In the genomic region with DNA sequence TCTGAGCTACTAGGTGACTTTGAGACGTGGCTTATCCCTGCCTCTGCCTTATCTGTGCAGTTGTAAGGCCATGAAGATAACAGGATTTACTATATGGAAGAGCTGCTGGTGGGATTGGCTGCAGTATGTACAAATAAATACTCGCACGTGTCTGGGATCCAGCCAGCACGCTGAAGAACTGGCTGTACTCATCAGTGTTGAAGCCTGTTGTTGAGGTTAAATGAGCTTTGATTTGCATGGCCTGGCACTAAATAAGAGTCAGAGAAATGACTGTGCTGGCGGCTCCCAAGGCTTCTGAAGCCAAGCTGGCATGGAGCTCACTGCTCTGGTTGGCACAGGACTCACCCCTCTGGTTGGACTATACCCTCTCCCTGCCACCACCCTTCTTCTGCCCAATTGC, we compare ENCODE assay signal across 13 mouse cellular contexts. TPM values are rescaled to one million over a fixed set of nuclear protein-coding genes. Genes with fewer than 3 reads are reported as not detected.
DNase-seq lines count a peak whose midpoint lies in the region; ATAC-seq and TF ChIP-seq lines count a peak whose summit lies in the region.
"Had no signal": no experiment of that assay in that cellular context is flagged by ENCODE, and none has a peak within 500 bp of the region (broad histone marks: within the 10 kb centered on the region; RNA-seq: fewer than 3 reads in every experiment).

No protein-coding gene starts in this region.

- ATAC-seq in liver, postnatal 0 days, result peak; percentile 43
- ATAC-seq in liver, embryonic 12.5 days, result no peak
- no peak for ATAC-seq in activated CD4-positive, CD25-positive, alpha-beta regulatory T cell, adult 4 months
- ATAC-seq in hindbrain, embryonic 16.5 days, result no peak

- DNase-seq in gastrocnemius, adult 2 months, result peak; percentile 18
- no peak for DNase-seq in gastrocnemius, postnatal 10 days
- DNase-seq in liver, postnatal 0 days, result peak; percentile 41
- DNase-seq in adrenal gland, postnatal 25 days, result peak; percentile 46
- DNase-seq: gastrocnemius, postnatal 36 days had no signal

- TF ChIP-seq CTCF in gastrocnemius, adult 2 months (IDR thresholded peaks at IDR 0.05), result no peak
- no peak for TF ChIP-seq CTCF in liver, postnatal 0 days (IDR thresholded peaks at IDR 0.05; ENCODE audit: low read depth)
- TF ChIP-seq CTCF in small intestine, adult 2 months (IDR thresholded peaks at IDR 0.05; ENCODE audit: extremely low read depth, insufficient read length, insufficient replicate concordance, low read depth, low read length), result no peak

- H3K36me3 ChIP-seq in liver, postnatal 0 days (replicated peaks; ENCODE audit: insufficient read depth, low read length), result no peaks in the 10 kb centered on the region
- no peaks in the 10 kb centered on the region for H3K36me3 ChIP-seq in liver, embryonic 12.5 days
- no peaks in the 10 kb centered on the region for H3K36me3 ChIP-seq in small intestine, adult 2 months (ENCODE audit: control insufficient read depth, insufficient read depth, low read length)
- H3K36me3 ChIP-seq in hindbrain, embryonic 16.5 days (ENCODE audit: control insufficient read depth, insufficient read depth, low read length), result no peaks in the 10 kb centered on the region
- H3K36me3 ChIP-seq: embryonic facial prominence, embryonic 10.5 days had no signal

- no peaks in the 10 kb centered on the region for H3K4me1 ChIP-seq in liver, postnatal 0 days (ENCODE audit: insufficient read depth)
- no peaks in the 10 kb centered on the region for H3K4me1 ChIP-seq in liver, embryonic 12.5 days
- peaks cover 12% of the 10 kb centered on the region; the same call in 1 of the 2 replicates for H3K4me1 ChIP-seq in small intestine, adult 2 months (ENCODE audit: control insufficient read depth, insufficient read depth, insufficient read length, low read length)
- no peaks in the 10 kb centered on the region for H3K4me1 ChIP-seq in hindbrain, embryonic 16.5 days (ENCODE audit: control insufficient read depth, insufficient read depth, low read depth, low read length)
- H3K4me1 ChIP-seq: embryonic facial prominence, embryonic 10.5 days had no signal

- TF ChIP-seq POLR2A in small intestine, adult 2 months (IDR thresholded peaks at IDR 0.05; ENCODE audit: low read depth, low read length), result no peak

- no peak overlapping the region for H3K27ac ChIP-seq in gastrocnemius, adult 2 months
- H3K27ac ChIP-seq in liver, postnatal 0 days (ENCODE audit: low read depth), result no peak overlapping the region
- no peak overlapping the region for H3K27ac ChIP-seq in liver, embryonic 12.5 days
- peak overlapping the region; percentile 47; the same call in 1 of the 2 replicates for H3K27ac ChIP-seq in small intestine, adult 2 months (ENCODE audit: insufficient read depth, low read depth, low read length)
- H3K27ac ChIP-seq in hindbrain, embryonic 16.5 days (ENCODE audit: low read depth, low read length), result no peak overlapping the region
- H3K27ac ChIP-seq: embryonic facial prominence, embryonic 10.5 days had no signal

- no peak overlapping the region for H3K9ac ChIP-seq in liver, postnatal 0 days (replicated peaks)
- no peak overlapping the region for H3K9ac ChIP-seq in liver, embryonic 12.5 days
- no peak overlapping the region for H3K9ac ChIP-seq in hindbrain, embryonic 16.5 days (ENCODE audit: low read depth, low read length)

- no peak overlapping the region for H3K4me2 ChIP-seq in liver, postnatal 0 days (ENCODE audit: low read depth, low read length)
- no peak overlapping the region for H3K4me2 ChIP-seq in liver, embryonic 12.5 days
- H3K4me2 ChIP-seq in hindbrain, embryonic 16.5 days (ENCODE audit: low read length), result no peak overlapping the region
- H3K4me2 ChIP-seq: midbrain, embryonic 11.5 days had no signal

- no peak for TF ChIP-seq EP300 in liver, postnatal 0 days (IDR thresholded peaks at IDR 0.05; ENCODE audit: low read depth)

- no peak overlapping the region for H3K4me3 ChIP-seq in gastrocnemius, adult 2 months
- H3K4me3 ChIP-seq in liver, postnatal 0 days (ENCODE audit: low read depth, low read length), result no peak overlapping the region
- H3K4me3 ChIP-seq in liver, embryonic 12.5 days, result no peak overlapping the region
- no peak overlapping the region for H3K4me3 ChIP-seq in small intestine, adult 2 months (ENCODE audit: low read depth, low read length)
- H3K4me3 ChIP-seq in hindbrain, embryonic 16.5 days (ENCODE audit: low read length), result no peak overlapping the region
- H3K4me3 ChIP-seq: embryonic facial prominence, embryonic 10.5 days had no signal

- no peaks in the 10 kb centered on the region for H3K27me3 ChIP-seq in liver, postnatal 0 days (ENCODE audit: insufficient read depth, low read length)
- H3K27me3 ChIP-seq in liver, embryonic 12.5 days (replicated peaks), result no peaks in the 10 kb centered on the region
- H3K27me3 ChIP-seq in small intestine, adult 2 months (ENCODE audit: control insufficient read depth, insufficient read depth, low read length), result no peaks in the 10 kb centered on the region
- no peaks in the 10 kb centered on the region for H3K27me3 ChIP-seq in hindbrain, embryonic 16.5 days (replicated peaks; ENCODE audit: control insufficient read depth, insufficient read depth, low read length)

- 47% methylated on average over 5 of the region's 5 CpGs for WGBS in liver, postnatal 0 days (ENCODE audit: insufficient replicate concordance)
- 43% methylated on average over 5 of the region's 5 CpGs for WGBS in liver, embryonic 12.5 days (ENCODE audit: insufficient replicate concordance)
- WGBS in small intestine, adult 2 months, result 12% methylated on average over 5 of the region's 5 CpGs
- WGBS in hindbrain, embryonic 16.5 days, result 73% methylated on average over 5 of the region's 5 CpGs

- no peaks in the 10 kb centered on the region for H3K9me3 ChIP-seq in liver, postnatal 0 days (ENCODE audit: low read length)
- H3K9me3 ChIP-seq in liver, embryonic 12.5 days (replicated peaks), result no peaks in the 10 kb centered on the region
- no peaks in the 10 kb centered on the region for H3K9me3 ChIP-seq in hindbrain, embryonic 16.5 days (ENCODE audit: control insufficient read depth, low read length)
- H3K9me3 ChIP-seq: embryonic facial prominence, embryonic 10.5 days had no signal

- intact Hi-C loops in gastrocnemius, adult 2 months (cut with DNase I), result no loop called here

RNA-seq across cellular contexts. Expression of a gene that starts 25.5 kb away (rescaled TPM):
- not detected for total RNA-seq in gastrocnemius, adult 2 months (2021)
- total RNA-seq in gastrocnemius, postnatal 10 days (2021), result not detected
- 0.59 and 0.80 TPM in 2 replicates for polyA plus RNA-seq in liver, postnatal 0 days (2015; fragmentation: Nextera tagmentation; extraction: Ambion mirVana)
- polyA plus RNA-seq in liver, embryonic 12.5 days (2016; fragmentation: Nextera tagmentation; extraction: Ambion mirVana), result not detected in 2 replicates
- not detected in 2 replicates for total RNA-seq in adrenal gland, postnatal 25 days (2021)
- not detected in 2 replicates for polyA plus RNA-seq in small intestine, adult 2 months (2012; rRNA removed)
- polyA plus RNA-seq in activated CD4-positive, CD25-positive, alpha-beta regulatory T cell, adult 4 months (2017; shearing (Covaris generic)), result not detected
- polyA plus RNA-seq in hindbrain, embryonic 16.5 days (2015; fragmentation: Nextera tagmentation; extraction: Ambion mirVana), result not detected in 2 replicates
- total RNA-seq: gastrocnemius, postnatal 36 days had no signal
- polyA plus RNA-seq: embryonic facial prominence, embryonic 10.5 days; intestine, embryonic 14.5 days; limb, embryonic 14.5 days; midbrain, embryonic 11.5 days had no signal

RNA-seq across cellular contexts. Expression of a gene that starts 26.2 kb away (rescaled TPM):
- total RNA-seq in gastrocnemius, adult 2 months (2021), result not detected
- not detected for total RNA-seq in gastrocnemius, postnatal 10 days (2021)
- not detected in 2 replicates for polyA plus RNA-seq in liver, postnatal 0 days (2015; fragmentation: Nextera tagmentation; extraction: Ambion mirVana)
- polyA plus RNA-seq in liver, embryonic 12.5 days (2016; fragmentation: Nextera tagmentation; extraction: Ambion mirVana), result not detected in 2 replicates
- not detected in 2 replicates for total RNA-seq in adrenal gland, postnatal 25 days (2021)
- polyA plus RNA-seq in small intestine, adult 2 months (2012; rRNA removed), result not detected in 2 replicates
- not detected for polyA plus RNA-seq in activated CD4-positive, CD25-positive, alpha-beta regulatory T cell, adult 4 months (2017; shearing (Covaris generic))
- 0.66 and 0.75 TPM in 2 replicates for polyA plus RNA-seq in hindbrain, embryonic 16.5 days (2015; fragmentation: Nextera tagmentation; extraction: Ambion mirVana)
- total RNA-seq: gastrocnemius, postnatal 36 days had no signal
- polyA plus RNA-seq: intestine, embryonic 14.5 days had no signal

RNA-seq across cellular contexts. Expression of a gene that starts 51.9 kb away (rescaled TPM):
- total RNA-seq in gastrocnemius, adult 2 months (2021), result not detected
- total RNA-seq in gastrocnemius, postnatal 10 days (2021), result not detected
- 5.4 and 5.6 TPM in 2 replicates for polyA plus RNA-seq in liver, postnatal 0 days (2015; fragmentation: Nextera tagmentation; extraction: Ambion mirVana)
- not detected in 2 replicates for polyA plus RNA-seq in liver, embryonic 12.5 days (2016; fragmentation: Nextera tagmentation; extraction: Ambion mirVana)
- total RNA-seq in adrenal gland, postnatal 25 days (2021), result 0.49 and 7.2 TPM in 2 replicates
- polyA plus RNA-seq in small intestine, adult 2 months (2012; rRNA removed), result not detected in 2 replicates
- polyA plus RNA-seq in activated CD4-positive, CD25-positive, alpha-beta regulatory T cell, adult 4 months (2017; shearing (Covaris generic)), result not detected
- polyA plus RNA-seq in hindbrain, embryonic 16.5 days (2015; fragmentation: Nextera tagmentation; extraction: Ambion mirVana), result 0.90 and 1.2 TPM in 2 replicates
- total RNA-seq: gastrocnemius, postnatal 36 days had no signal
- polyA plus RNA-seq: embryonic facial prominence, embryonic 10.5 days; intestine, embryonic 14.5 days; limb, embryonic 14.5 days; midbrain, embryonic 11.5 days had no signal
